Mouse (Mus musculus) midbrain, embryonic 14.5 days (tissue): ENCODE results near the gene Lrrn4cl. TPM values are rescaled to one million over a fixed set of nuclear protein-coding genes. Genes with fewer than 3 reads are reported as not detected.
A peak's percentile ranks its signal among the peaks of the same experiment; 100 is the strongest.
"Not testable (repeated sequence)": the region's sequence is repeated elsewhere in the genome, so short reads cannot be mapped to it uniquely, and the experiment has no call there.

Experiments used
- ATAC-seq: fragments of 200-750 bp; cut with Nextera tagmentation; 2 replicates; pipeline ENCODE4 v1.8.0; 2017; ENCODE audit warnings: moderate number of reproducible peaks, moderate library complexity; ENCODE audit not compliant: low FRiP score, low TSS enrichment
- DNase-seq: peaks from one replicate; pipeline ENCODE4 v3.0.0-alpha.2; 2015
- H3K27ac ChIP-seq: fragments of 300-500 bp; sonication (generic); replicated peaks from 2 replicates; pipeline ENCODE4 v1.5.1; 2014; ENCODE audit warnings: mild to moderate bottlenecking, low read depth, low read length, moderate library complexity
- H3K27me3 ChIP-seq: fragments of 300-500 bp; sonication (generic); 2 replicates; pipeline ENCODE4 v1.6.1; 2014; ENCODE audit warnings: low read length, control low read depth, mixed read lengths; ENCODE audit not compliant: control insufficient read depth, insufficient read depth
- H3K36me3 ChIP-seq: fragments of 300-500 bp; sonication (generic); 2 replicates; pipeline ENCODE4 v1.6.1; 2014; ENCODE audit warnings: low read length, control low read depth; ENCODE audit not compliant: control insufficient read depth, insufficient read depth
- H3K4me1 ChIP-seq: fragments of 300-500 bp; sonication (generic); 2 replicates; pipeline ENCODE4 v1.6.1; 2014; ENCODE audit warnings: mild to moderate bottlenecking, antibody characterized with exemption, low read length, control low read depth; ENCODE audit not compliant: control insufficient read depth, insufficient read depth
- H3K4me2 ChIP-seq: fragments of 300-500 bp; sonication (generic); 2 replicates; pipeline ENCODE4 v1.6.1; 2014; ENCODE audit warnings: mild to moderate bottlenecking, low read length, moderate library complexity
- H3K4me3 ChIP-seq: fragments of 300-500 bp; sonication (generic); replicated peaks from 2 replicates; pipeline ENCODE4 v1.5.1; 2014; ENCODE audit warnings: low read depth, low read length
- H3K9ac ChIP-seq: fragments of 300-500 bp; sonication (generic); replicated peaks from 2 replicates; pipeline ENCODE4 v1.6.1; 2014; ENCODE audit warnings: mild to moderate bottlenecking, low read length, moderate library complexity
- H3K9me3 ChIP-seq: fragments of 300-500 bp; sonication (generic); 2 replicates; pipeline ENCODE4 v1.6.1; 2016; ENCODE audit warnings: low read length, control low read depth, mixed read lengths; ENCODE audit not compliant: control insufficient read depth
- WGBS: fragments of 180-500 bp; shearing (Covaris S2); extraction: QIAGEN DNeasy Blood & Tissue Kit; methylation state at CpG from one replicate; pipeline ENCODE4 v1.1.7; 2014; 5-methylcytosine and 5-hydroxymethylcytosine counted together
- polyA plus RNA-seq: library from polyadenylated mRNA; unstranded; fragments of >200 nt; fragmentation: Nextera tagmentation; extraction: Ambion mirVana; gene quantifications from 2 replicates; pipeline ENCODE4 v1.2.1, GENCODE M21; 2014

The Lrrn4cl gene
- polyA plus RNA-seq, 1 experiment from 2014 or later = 0.28 TPM

GRCm38 (mm10) chr19:8887585-8888463 lies 37.3 kb downstream of the Lrrn4cl start:
- Histone ChIP-seq H3K9me3 (no peaks in the 10 kb centered on the region), H3K4me1 (peaks cover 15% of the 10 kb centered on the region), H3K36me3 (peaks cover 3% of the 10 kb centered on the region), H3K9ac (peak overlapping the region; percentile 75), H3K4me2 (peak overlapping the region; percentile 84), H3K4me3 (peak overlapping the region; percentile 61), H3K27ac (peak overlapping the region; percentile 71), H3K27me3 (no peaks in the 10 kb centered on the region)
- DNase-seq = no peak
- ATAC-seq = no peak
- 15% methylated on average over 19 of the region's 19 CpGs for WGBS

DNA sequence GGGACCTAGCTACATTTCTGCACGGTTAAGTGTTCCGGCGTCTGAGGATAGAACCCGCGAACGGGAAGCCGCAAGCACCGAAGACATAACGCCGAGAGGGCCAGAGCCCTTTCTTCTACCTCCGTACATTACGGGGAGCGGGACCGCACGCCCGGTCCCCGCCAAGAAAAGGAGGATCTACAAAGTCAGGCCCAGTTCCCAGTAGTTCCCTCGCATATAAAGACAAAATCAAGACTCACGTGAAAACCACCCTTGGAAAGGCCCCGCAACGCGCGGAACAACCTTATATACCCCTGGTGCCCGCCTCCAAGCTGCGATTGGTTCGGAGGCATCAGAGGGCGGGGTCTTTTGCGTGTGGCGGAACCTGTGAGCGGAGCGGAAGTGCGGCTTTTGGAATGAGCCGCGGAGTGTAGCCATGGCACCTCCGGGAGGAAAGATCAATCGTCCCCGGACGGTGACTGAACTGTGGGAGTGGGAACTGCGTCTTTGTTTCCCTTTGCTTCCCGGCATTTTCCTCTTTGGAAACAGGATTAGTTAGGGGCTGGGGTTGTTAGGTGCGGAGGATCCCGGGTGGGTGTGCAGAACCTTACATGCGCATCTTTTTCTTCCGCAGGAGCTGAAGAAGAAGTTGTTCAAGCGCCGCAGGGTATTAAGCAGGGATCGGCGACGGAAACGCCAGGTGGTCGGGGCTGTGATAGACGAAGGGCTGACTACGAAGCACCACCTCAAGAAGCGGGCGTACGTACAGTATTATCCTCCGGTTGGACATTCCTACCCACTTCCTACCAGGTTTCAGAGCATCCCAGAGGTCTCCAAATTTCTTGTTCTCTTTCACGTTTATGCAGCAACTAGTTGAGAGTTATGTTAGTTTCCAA lies 38.2 kb downstream of the Lrrn4cl start, which contains the start of the genes 1810009A15Rik and Gm49416:
Gene 1810009A15Rik (plus strand): TSS at position 343 of the 875 bp plus-strand sequence.
Gene Gm49416 (plus strand): TSS at position 416 of the 875 bp plus-strand sequence.
- H3K9me3 ChIP-seq = no peaks in the 10 kb centered on the region
- peak within 1 kb of the TSS; percentile 72 for H3K27ac ChIP-seq
- peak within 1 kb of the TSS; percentile 75 for H3K9ac ChIP-seq
- H3K27me3 ChIP-seq = no peaks in the 10 kb centered on the region
- H3K4me3 ChIP-seq = peak within 1 kb of the TSS; percentile 61
- WGBS = 1% methylated on average over 58 of the region's 58 CpGs
- H3K4me2 ChIP-seq = peak within 1 kb of the TSS; percentile 84
- peaks cover 3% of the 10 kb centered on the region for H3K36me3 ChIP-seq
- ATAC-seq (peak; percentile 96), DNase-seq (peak; percentile 98)
- peaks cover 22% of the 10 kb centered on the region for H3K4me1 ChIP-seq

GRCm38 (mm10) chr19:8892829-8893766 lies 42.5 kb downstream of the Lrrn4cl start, which contains the start of gene Ints5:
Gene Ints5 (plus strand): TSS chr19:8893005.
- H3K9me3 ChIP-seq = no peaks in the 10 kb centered on the region
- peak within 1 kb of the TSS; percentile 84 for H3K27ac ChIP-seq
- ATAC-seq (peak; percentile 65), DNase-seq (peak; percentile 94)
- no peaks in the 10 kb centered on the region for H3K27me3 ChIP-seq
- H3K4me1 ChIP-seq = peaks cover 24% of the 10 kb centered on the region
- WGBS = 3% methylated on average over 54 of the region's 54 CpGs
- H3K36me3 ChIP-seq = peaks cover 21% of the 10 kb centered on the region
- peak within 1 kb of the TSS; percentile 78 for H3K9ac ChIP-seq
- peak within 1 kb of the TSS; percentile 79 for H3K4me3 ChIP-seq
- peak within 1 kb of the TSS; percentile 84 for H3K4me2 ChIP-seq

GRCm38 (mm10) chr19:8895397-8895960 lies 44.9 kb downstream of the Lrrn4cl start:
- no peaks in the 10 kb centered on the region for H3K9me3 ChIP-seq
- H3K4me2 ChIP-seq = no peak overlapping the region
- H3K27me3 ChIP-seq = no peaks in the 10 kb centered on the region
- ATAC-seq (no peak), DNase-seq (no peak)
- peaks cover 20% of the 10 kb centered on the region for H3K36me3 ChIP-seq
- peaks cover 23% of the 10 kb centered on the region for H3K4me1 ChIP-seq
- WGBS = 96% methylated on average over 9 of the region's 9 CpGs
- H3K9ac ChIP-seq = no peak overlapping the region
- no peak overlapping the region for H3K4me3 ChIP-seq
- H3K27ac ChIP-seq = no peak overlapping the region

- H3K9me3 ChIP-seq, H3K9ac ChIP-seq, ATAC-seq, H3K4me2 ChIP-seq, DNase-seq, H3K4me3 ChIP-seq, H3K27ac ChIP-seq, H3K27me3 ChIP-seq: not testable (repeated sequence)
- H3K4me1 ChIP-seq = peaks cover 23% of the 10 kb centered on the region
- peaks cover 18% of the 10 kb centered on the region for H3K36me3 ChIP-seq
- 92% methylated on average over 5 of the region's 5 CpGs for WGBS
Observed at GRCm38 (mm10) chr19:8896231-8896630, 45.7 kb downstream of the Lrrn4cl start.

DNA sequence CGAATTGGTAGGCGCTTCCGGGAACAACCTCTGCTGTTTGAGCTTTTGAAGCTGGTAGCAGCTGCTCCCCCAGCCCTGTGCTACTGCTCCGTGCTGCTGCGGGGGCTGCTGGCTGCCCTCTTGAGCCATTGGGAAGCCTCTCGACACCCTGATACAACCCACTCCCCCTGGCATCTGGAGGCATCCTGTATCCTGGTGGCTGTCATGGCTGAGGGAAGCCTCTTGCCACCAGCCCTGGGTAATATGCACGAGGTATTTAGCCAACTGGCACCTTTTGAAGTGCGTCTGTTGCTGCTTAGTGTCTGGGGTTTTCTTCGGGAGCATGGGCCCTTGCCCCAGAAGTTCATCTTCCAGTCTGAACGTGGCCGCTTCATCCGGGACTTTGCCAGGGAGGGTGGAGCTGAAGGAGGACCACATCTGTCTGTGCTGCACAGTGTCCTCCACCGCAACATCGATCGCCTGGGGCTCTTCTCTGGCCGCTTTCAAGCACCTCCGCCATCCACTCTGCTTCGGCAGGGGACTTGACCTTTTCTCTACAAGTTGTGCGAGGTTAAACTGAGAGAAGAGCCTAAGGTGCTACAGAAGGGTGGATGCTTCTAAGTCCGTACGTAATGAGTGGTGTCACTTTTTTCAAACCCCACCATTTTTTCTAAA lies 46.8 kb downstream of the Lrrn4cl start:
- not testable (repeated sequence) for H3K9me3 ChIP-seq, H3K27me3 ChIP-seq
- Histone ChIP-seq H3K4me2 (peak overlapping the region; percentile 75), H3K9ac (peak overlapping the region; percentile 49), H3K4me1 (peaks cover 23% of the 10 kb centered on the region), H3K36me3 (peaks cover 23% of the 10 kb centered on the region), H3K4me3 (peak overlapping the region; percentile 85), H3K27ac (peak overlapping the region; percentile 85)
- 25% methylated on average over 21 of the region's 21 CpGs for WGBS
- DNase-seq (peak; percentile 52), ATAC-seq (peak; percentile 51)

- no peaks in the 10 kb centered on the region for H3K9me3 ChIP-seq
- peak within 1 kb of the TSS; percentile 85 for H3K27ac ChIP-seq
- ATAC-seq (peak; percentile 99), DNase-seq (peak; percentile 99)
- under 1% methylated on average over 53 of the region's 53 CpGs for WGBS
- H3K27me3 ChIP-seq = no peaks in the 10 kb centered on the region
- H3K4me3 ChIP-seq = peak within 1 kb of the TSS; percentile 85
- H3K4me1 ChIP-seq = peaks cover 23% of the 10 kb centered on the region
- H3K36me3 ChIP-seq = peaks cover 29% of the 10 kb centered on the region
- H3K9ac ChIP-seq = peak within 1 kb of the TSS; percentile 87
- peak within 1 kb of the TSS; percentile 75 for H3K4me2 ChIP-seq
Observed at GRCm38 (mm10) chr19:8897865-8898495, 47.4 kb downstream of the Lrrn4cl start, which contains the start of gene Ganab. Gene Ganab (plus strand): TSS chr19:8898071.
